ENCODE assay signal across 9 mouse cellular contexts in the genomic region with DNA sequence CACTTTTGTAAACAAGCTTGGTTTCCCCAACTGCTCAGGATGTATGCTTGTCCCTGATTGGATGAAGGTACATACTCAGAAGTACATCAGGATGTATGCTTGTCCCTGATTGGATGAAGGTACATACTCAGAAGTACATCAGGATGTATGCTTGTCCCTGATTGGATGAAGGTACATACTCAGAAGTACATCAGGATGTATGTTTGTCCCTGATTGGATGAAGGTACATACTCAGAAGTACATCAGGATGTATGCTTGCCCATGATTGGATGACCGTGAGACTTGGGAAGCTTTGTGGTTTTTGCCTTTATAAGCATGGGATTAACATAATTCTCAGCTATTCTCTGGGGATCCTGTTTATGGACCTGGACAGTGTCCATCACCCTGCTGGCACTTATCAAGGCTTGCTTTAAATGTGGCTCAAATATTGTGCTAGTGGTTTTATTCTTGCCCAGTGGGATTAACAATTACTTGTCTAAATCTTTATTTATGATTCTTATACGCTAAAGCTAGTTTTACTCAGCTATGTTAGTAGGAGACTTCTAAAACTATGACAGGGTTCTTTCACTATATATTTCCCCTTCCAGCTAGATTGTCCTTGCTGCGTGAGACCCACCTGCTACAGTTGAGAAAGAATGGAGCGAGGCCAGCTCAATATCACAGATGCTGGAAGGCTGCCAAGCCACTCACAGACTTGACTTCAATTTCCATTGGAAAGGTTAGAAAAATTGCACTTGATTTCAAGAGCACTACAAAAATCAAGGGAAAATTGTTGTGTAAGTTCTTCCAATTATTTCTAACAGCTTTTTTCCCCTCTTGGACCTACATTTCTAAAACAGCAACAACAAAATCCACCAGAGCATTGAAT. TPM values are rescaled to one million over a fixed set of nuclear protein-coding genes. Genes with fewer than 3 reads are reported as not detected.
DNase-seq lines count a peak whose midpoint lies in the region; ATAC-seq lines count a peak whose summit lies in the region.
"Had no signal": no experiment of that assay in that cellular context is flagged by ENCODE, and none has a peak within 500 bp of the region (broad histone marks: within the 10 kb centered on the region; RNA-seq: fewer than 3 reads in every experiment).

No protein-coding gene starts in this region.

- H3K27ac ChIP-seq in hindbrain, embryonic 15.5 days (replicated peaks): no peak overlapping the region
- H3K27ac ChIP-seq in hindbrain, embryonic 12.5 days: no peak overlapping the region

- no peaks in the 10 kb centered on the region for H3K36me3 ChIP-seq in hindbrain, embryonic 15.5 days
- no peaks in the 10 kb centered on the region for H3K36me3 ChIP-seq in hindbrain, embryonic 12.5 days

- H3K4me3 ChIP-seq in hindbrain, embryonic 15.5 days: no peak overlapping the region
- H3K4me3 ChIP-seq in hindbrain, embryonic 12.5 days: no peak overlapping the region

- no peak for ATAC-seq in hindbrain, embryonic 15.5 days (ENCODE audit: low FRiP score, low read depth)
- no peak for ATAC-seq in hindbrain, embryonic 12.5 days (ENCODE audit: low FRiP score)

- peak overlapping the region; percentile 21; the same call in 1 of the 2 replicates for H3K4me2 ChIP-seq in hindbrain, embryonic 15.5 days
- H3K4me2 ChIP-seq in hindbrain, embryonic 12.5 days (replicated peaks): no peak overlapping the region

- no peaks in the 10 kb centered on the region for H3K9me3 ChIP-seq in hindbrain, embryonic 15.5 days
- no peaks in the 10 kb centered on the region for H3K9me3 ChIP-seq in hindbrain, embryonic 12.5 days (replicated peaks)

- H3K9ac ChIP-seq in hindbrain, embryonic 15.5 days: no peak overlapping the region
- no peak overlapping the region for H3K9ac ChIP-seq in hindbrain, embryonic 12.5 days

- 62% methylated on average over 4 of the region's 4 CpGs for WGBS in hindbrain, embryonic 15.5 days
- WGBS in hindbrain, embryonic 12.5 days: 85% methylated on average over 4 of the region's 4 CpGs

- H3K27me3 ChIP-seq in hindbrain, embryonic 15.5 days: no peaks in the 10 kb centered on the region
- no peaks in the 10 kb centered on the region for H3K27me3 ChIP-seq in hindbrain, embryonic 12.5 days

- DNase-seq in retina, postnatal 1 day: peak; percentile 40
- DNase-seq in retina, embryonic 14.5 days (ENCODE audit: low spot score): no peak
- DNase-seq in cerebellum, adult 18-20 months: peak; percentile 27 to 50
- peak; percentile 67 to 68 for DNase-seq in lung, postnatal 4 days
- DNase-seq in frontal cortex, postnatal 14 days (ENCODE audit: low spot score in 2 of 2): no peak
- DNase-seq in layer of hippocampus, postnatal 36 days: no peak

- peaks cover 11% of the 10 kb centered on the region for H3K4me1 ChIP-seq in hindbrain, embryonic 15.5 days (replicated peaks)
- peaks cover 6% of the 10 kb centered on the region; the same call in 1 of the 2 replicates for H3K4me1 ChIP-seq in hindbrain, embryonic 12.5 days

RNA-seq across cellular contexts. Expression of a gene that starts 3.8 kb away (rescaled TPM):
- 28.5 and 29.0 TPM in 2 replicates for polyA plus RNA-seq in hindbrain, embryonic 15.5 days (2015; fragmentation: Nextera tagmentation; extraction: Ambion mirVana)
- polyA plus RNA-seq in hindbrain, embryonic 12.5 days (2016; fragmentation: Nextera tagmentation; extraction: Ambion mirVana): 33.2 and 38.2 TPM in 2 replicates
- 10 to 100 TPM; 35.0 to 44.1 TPM for total RNA-seq in layer of hippocampus, postnatal 36 days (2021)

RNA-seq across cellular contexts. Expression of a gene that starts 49.1 kb away (rescaled TPM):
- 0.03 TPM in 1 of 2 replicates, not detected in the other for polyA plus RNA-seq in hindbrain, embryonic 15.5 days (2015; fragmentation: Nextera tagmentation; extraction: Ambion mirVana)
- polyA plus RNA-seq in hindbrain, embryonic 12.5 days (2016; fragmentation: Nextera tagmentation; extraction: Ambion mirVana): not detected in 2 replicates
- not detected for total RNA-seq in layer of hippocampus, postnatal 36 days (2021)
- total RNA-seq: hematopoietic stem cell, adult 5-6 weeks had no signal

Comparison
In these comparisons a context has a peak if more than half of its experiments do, and no peak if none do; other contexts are left out.
1. DNase-seq: peak in retina, postnatal 1 day (single experiment), cerebellum, adult 18-20 months (2 of 2) and lung, postnatal 4 days (2 of 2); none in retina, embryonic 14.5 days (single experiment), frontal cortex, postnatal 14 days (0 of 2) and layer of hippocampus, postnatal 36 days (0 of 2).